Mouse (Mus musculus) heart, embryonic 13.5 days (tissue): ENCODE results near the gene Rbfox1. TPM values are rescaled to one million over a fixed set of nuclear protein-coding genes. Genes with fewer than 3 reads are reported as not detected.

Experiments
- ATAC-seq: fragments of 200-750 bp; cut with Nextera tagmentation; 2 replicates; pipeline ENCODE4 v1.8.0; 2017; ENCODE audit warnings: moderate TSS enrichment; ENCODE audit not compliant: insufficient number of reproducible peaks, low FRiP score, low TSS enrichment; ENCODE audit errors: extremely low read depth
- H3K27ac ChIP-seq: fragments of 300-500 bp; sonication (generic); replicated peaks from 2 replicates; pipeline ENCODE4 v1.5.1; 2015; ENCODE audit warnings: moderate library complexity, mild to moderate bottlenecking, inconsistent platforms
- H3K27me3 ChIP-seq: fragments of 300-500 bp; sonication (generic); replicated peaks from 2 replicates; pipeline ENCODE4 v1.6.1; 2015; ENCODE audit warnings: mild to moderate bottlenecking, inconsistent platforms
- H3K36me3 ChIP-seq: fragments of 300-500 bp; sonication (generic); 2 replicates; pipeline ENCODE4 v1.6.1; 2015; ENCODE audit warnings: mild to moderate bottlenecking, inconsistent platforms
- H3K4me1 ChIP-seq: fragments of 300-500 bp; sonication (generic); 2 replicates; pipeline ENCODE4 v1.6.1; 2015; ENCODE audit warnings: inconsistent platforms
- H3K4me2 ChIP-seq: fragments of 300-500 bp; sonication (generic); 2 replicates; pipeline ENCODE4 v1.6.1; 2015; ENCODE audit warnings: inconsistent platforms, mild to moderate bottlenecking, moderate library complexity
- H3K4me3 ChIP-seq: fragments of 300-500 bp; sonication (generic); 2 replicates; pipeline ENCODE4 v1.5.1; 2015; ENCODE audit warnings: moderate library complexity, mild to moderate bottlenecking, inconsistent platforms
- H3K9ac ChIP-seq: fragments of 300-500 bp; sonication (generic); 2 replicates; pipeline ENCODE4 v1.6.1; 2015; ENCODE audit warnings: inconsistent platforms, mild to moderate bottlenecking, moderate library complexity
- H3K9me3 ChIP-seq: fragments of 300-500 bp; sonication (generic); 2 replicates; pipeline ENCODE4 v1.6.1; 2016; ENCODE audit warnings: inconsistent platforms
- WGBS: fragments of 180-500 bp; shearing (Covaris S2); methylation state at CpG from one replicate; pipeline ENCODE4 v1.1.7; 2015; ENCODE audit warnings: mixed read lengths; 5-methylcytosine and 5-hydroxymethylcytosine counted together
- polyA plus RNA-seq: library from polyadenylated mRNA; unstranded; fragments of >200 nt; fragmentation: Nextera tagmentation; extraction: Ambion mirVana; gene quantifications from 2 replicates; pipeline ENCODE4 v1.2.1, GENCODE M21; 2015

Rbfox1 gene
- polyA plus RNA-seq, 1 experiment from 2014 or later: 2.8 TPM

- no peak for ATAC-seq
- Histone ChIP-seq H3K4me2 (no peak overlapping the region), H3K27ac (no peak overlapping the region), H3K27me3 (no peaks in the 10 kb centered on the region), H3K4me1 (peaks cover 31% of the 10 kb centered on the region), H3K9me3 (no peaks in the 10 kb centered on the region), H3K4me3 (no peak overlapping the region), H3K36me3 (no peaks in the 10 kb centered on the region), H3K9ac (no peak overlapping the region)
- 74% methylated on average over 7 of the region's 7 CpGs for WGBS
These were observed 212.3 kb downstream of the Rbfox1 start for GRCm38 (mm10) chr16:6097244-6098040.

- no peak overlapping the region for H3K9ac ChIP-seq
- H3K4me1 ChIP-seq: peaks cover 31% of the 10 kb centered on the region
- no peaks in the 10 kb centered on the region for H3K36me3 ChIP-seq
- no peak for ATAC-seq
- H3K27me3 ChIP-seq: no peaks in the 10 kb centered on the region
- WGBS: 77% methylated on average over 3 of the region's 3 CpGs
- no peak overlapping the region for H3K4me2 ChIP-seq
- no peaks in the 10 kb centered on the region for H3K9me3 ChIP-seq
- H3K4me3 ChIP-seq: no peak overlapping the region
- no peak overlapping the region for H3K27ac ChIP-seq
These were observed 213.0 kb downstream of the Rbfox1 start for GRCm38 (mm10) chr16:6098116-6098515.

- no peaks in the 10 kb centered on the region for H3K27me3 ChIP-seq
- H3K36me3 ChIP-seq: no peaks in the 10 kb centered on the region
- H3K4me2 ChIP-seq: no peak overlapping the region
- ATAC-seq: no peak
- peaks cover 35% of the 10 kb centered on the region for H3K4me1 ChIP-seq
- no peak overlapping the region for H3K27ac ChIP-seq
- no peak overlapping the region for H3K9ac ChIP-seq
- H3K9me3 ChIP-seq: no peaks in the 10 kb centered on the region
- no peak overlapping the region for H3K4me3 ChIP-seq
- 89% methylated on average over 2 of the region's 2 CpGs for WGBS
These were observed 214.4 kb downstream of the Rbfox1 start for GRCm38 (mm10) chr16:6099598-6099997.

GRCm38 (mm10) chr16:6100421-6100877, 215.3 kb downstream of the Rbfox1 start:
- no peak overlapping the region for H3K4me2 ChIP-seq
- ATAC-seq: no peak
- no peak overlapping the region for H3K9ac ChIP-seq
- 70% methylated on average over 5 of the region's 5 CpGs for WGBS
- H3K4me1 ChIP-seq: peaks cover 29% of the 10 kb centered on the region
- no peak overlapping the region for H3K4me3 ChIP-seq
- no peak overlapping the region for H3K27ac ChIP-seq
- H3K27me3 ChIP-seq: no peaks in the 10 kb centered on the region
- no peaks in the 10 kb centered on the region for H3K9me3 ChIP-seq
- no peaks in the 10 kb centered on the region for H3K36me3 ChIP-seq

- H3K36me3 ChIP-seq: no peaks in the 10 kb centered on the region
- WGBS: 40% methylated on average over 2 of the region's 2 CpGs
- H3K4me2 ChIP-seq: no peak overlapping the region
- no peak overlapping the region for H3K4me3 ChIP-seq
- H3K27ac ChIP-seq: no peak overlapping the region
- H3K9ac ChIP-seq: no peak overlapping the region
- ATAC-seq: no peak
- H3K27me3 ChIP-seq: no peaks in the 10 kb centered on the region
- 0 out of 2 replicates have a peak, but pooled peaks cover 4% of the 10 kb centered on the region for H3K4me1 ChIP-seq
- H3K9me3 ChIP-seq: no peaks in the 10 kb centered on the region
These were observed 218.6 kb downstream of the Rbfox1 start for GRCm38 (mm10) chr16:6103713-6104112.

GRCm38 (mm10) chr16:6110121-6110520, 225.0 kb downstream of the Rbfox1 start:
- H3K27ac ChIP-seq: no peak overlapping the region
- peaks cover 8% of the 10 kb centered on the region; the same call in 1 of the 2 replicates for H3K4me1 ChIP-seq
- no peaks in the 10 kb centered on the region for H3K36me3 ChIP-seq
- H3K4me3 ChIP-seq: no peak overlapping the region
- no peak overlapping the region for H3K9ac ChIP-seq
- no peak overlapping the region for H3K4me2 ChIP-seq
- H3K9me3 ChIP-seq: no peaks in the 10 kb centered on the region
- no peak for ATAC-seq
- WGBS: 84% methylated on average over 3 of the region's 3 CpGs
- no peaks in the 10 kb centered on the region for H3K27me3 ChIP-seq

- H3K36me3 ChIP-seq: no peaks in the 10 kb centered on the region
- H3K9ac ChIP-seq: no peak overlapping the region
- H3K9me3 ChIP-seq: no peaks in the 10 kb centered on the region
- H3K27me3 ChIP-seq: no peaks in the 10 kb centered on the region
- no peak overlapping the region for H3K4me2 ChIP-seq
- no peak overlapping the region for H3K4me3 ChIP-seq
- ATAC-seq: no peak
- H3K27ac ChIP-seq: no peak overlapping the region
- peaks cover 8% of the 10 kb centered on the region; the same call in 1 of the 2 replicates for H3K4me1 ChIP-seq
- WGBS: 31% methylated on average over 5 of the region's 5 CpGs
These were observed 228.8 kb downstream of the Rbfox1 start for GRCm38 (mm10) chr16:6113836-6114475.

- no peak for ATAC-seq
- Histone ChIP-seq H3K9ac (no peak overlapping the region), H3K27ac (no peak overlapping the region), H3K4me1 (no peaks in the 10 kb centered on the region), H3K36me3 (no peaks in the 10 kb centered on the region), H3K27me3 (no peaks in the 10 kb centered on the region), H3K9me3 (peaks cover 3% of the 10 kb centered on the region; the same call in 1 of the 2 replicates), H3K4me2 (no peak overlapping the region), H3K4me3 (no peak overlapping the region)
- 38% methylated on average over 1 of the region's 1 CpGs for WGBS
These were observed 234.3 kb downstream of the Rbfox1 start for GRCm38 (mm10) chr16:6119472-6119871.

GRCm38 (mm10) chr16:6121232-6121631, 236.1 kb downstream of the Rbfox1 start:
- no peaks in the 10 kb centered on the region for H3K4me1 ChIP-seq
- H3K36me3 ChIP-seq: no peaks in the 10 kb centered on the region
- peaks cover 3% of the 10 kb centered on the region; the same call in 1 of the 2 replicates for H3K9me3 ChIP-seq
- no peak overlapping the region for H3K4me3 ChIP-seq
- no peak for ATAC-seq
- 88% methylated on average over 4 of the region's 4 CpGs for WGBS
- H3K27me3 ChIP-seq: no peaks in the 10 kb centered on the region
- H3K9ac ChIP-seq: no peak overlapping the region
- no peak overlapping the region for H3K27ac ChIP-seq
- no peak overlapping the region for H3K4me2 ChIP-seq

- Histone ChIP-seq H3K4me2 (no peak overlapping the region), H3K27ac (no peak overlapping the region), H3K27me3 (no peaks in the 10 kb centered on the region), H3K9ac (no peak overlapping the region), H3K4me1 (no peaks in the 10 kb centered on the region), H3K4me3 (no peak overlapping the region), H3K36me3 (no peaks in the 10 kb centered on the region), H3K9me3 (peaks cover 3% of the 10 kb centered on the region; the same call in 1 of the 2 replicates)
- no peak for ATAC-seq
- WGBS: 96% methylated on average over 22 of the region's 22 CpGs
These were observed 237.7 kb downstream of the Rbfox1 start for GRCm38 (mm10) chr16:6122859-6123258.

- 58% methylated on average over 5 of the region's 5 CpGs for WGBS
These were observed 243.2 kb downstream of the Rbfox1 start for GRCm38 (mm10) chr16:6128314-6128713.

More at GRCm38 (mm10) chr16:6128314-6128713, 243.2 kb downstream of the Rbfox1 start:
- Histone ChIP-seq H3K9ac (no peak overlapping the region), H3K36me3 (no peaks in the 10 kb centered on the region), H3K9me3 (no peaks in the 10 kb centered on the region), H3K27ac (no peak overlapping the region), H3K27me3 (no peaks in the 10 kb centered on the region), H3K4me1 (no peaks in the 10 kb centered on the region), H3K4me3 (no peak overlapping the region), H3K4me2 (no peak overlapping the region)
- ATAC-seq: no peak
